Mouse (Mus musculus): ENCODE measurements around the gene Abat. TPM values are rescaled to one million over a fixed set of nuclear protein-coding genes. Genes with fewer than 3 reads are reported as not detected.

Gene Abat
- total RNA-seq, 1 experiment from 2014 or later: 0.41 TPM

DNA sequence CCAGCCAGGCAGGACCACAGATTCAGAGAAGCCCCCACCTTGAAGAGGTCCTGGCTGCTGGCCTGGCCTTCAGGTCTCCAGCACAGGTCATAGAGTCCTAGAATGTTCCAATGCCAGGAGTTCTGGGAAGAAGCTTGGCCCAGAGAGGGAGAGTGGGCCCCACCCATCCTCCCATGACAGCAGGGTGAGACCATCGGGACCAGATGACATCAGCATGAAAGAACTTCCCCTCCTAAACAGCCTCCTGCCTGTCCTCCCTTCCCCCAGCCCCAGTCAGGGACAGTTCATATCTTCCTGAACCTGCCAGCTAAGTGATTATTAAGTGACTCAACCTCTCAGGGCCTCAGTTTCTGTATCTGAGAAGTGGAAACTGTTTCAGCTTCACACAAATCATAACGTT is 153.2 kb downstream of the Abat start:
- ATAC-seq (replicated peaks; ENCODE audit: low read depth, poor library complexity, severe bottlenecking): no peak

DNA sequence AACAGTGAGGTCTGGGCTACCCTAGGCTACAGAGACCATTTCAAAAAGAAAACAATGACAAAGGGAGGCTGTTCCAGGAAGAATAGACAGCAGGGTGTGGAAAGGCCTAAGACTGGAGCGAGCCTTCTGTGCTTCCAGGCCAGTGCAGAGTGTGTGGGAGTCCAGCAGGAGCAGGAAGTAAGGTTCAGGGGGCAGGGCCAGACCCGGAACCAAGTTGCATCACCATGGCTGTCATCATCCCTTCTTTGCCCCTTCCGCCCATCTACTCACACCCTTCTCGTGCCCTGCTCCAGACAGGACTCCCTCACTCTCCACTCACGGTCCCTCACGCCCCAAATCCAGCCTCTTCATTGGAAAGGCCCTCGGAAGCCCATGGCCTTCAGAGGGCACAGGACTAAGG is 154.0 kb downstream of the Abat start:
- ATAC-seq (replicated peaks; ENCODE audit: low read depth, poor library complexity, severe bottlenecking): 0 out of 2 replicates have a peak, but pooled peaks have one; percentile 4

DNA sequence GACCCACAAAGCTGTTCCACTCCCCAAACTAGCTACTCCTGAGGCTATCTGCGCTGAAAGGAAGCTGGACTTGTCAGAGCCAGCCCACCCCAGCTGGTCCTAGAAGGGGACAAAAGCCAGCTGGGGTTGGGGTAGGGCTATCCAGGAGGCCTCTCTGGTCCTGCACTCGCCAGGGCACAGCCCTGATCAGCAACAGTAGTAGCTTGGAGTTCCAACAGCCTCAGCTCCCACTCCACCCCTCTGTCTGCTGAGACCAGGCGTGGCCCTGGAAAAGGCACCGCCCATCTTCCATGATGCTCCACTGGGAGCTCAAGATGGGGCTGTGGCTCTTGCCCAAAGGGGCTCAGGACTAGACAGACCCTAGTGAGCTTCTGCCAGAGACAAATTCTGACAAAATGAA is 154.6 kb downstream of the Abat start:
- ATAC-seq (replicated peaks; ENCODE audit: low read depth, poor library complexity, severe bottlenecking): no peak

DNA sequence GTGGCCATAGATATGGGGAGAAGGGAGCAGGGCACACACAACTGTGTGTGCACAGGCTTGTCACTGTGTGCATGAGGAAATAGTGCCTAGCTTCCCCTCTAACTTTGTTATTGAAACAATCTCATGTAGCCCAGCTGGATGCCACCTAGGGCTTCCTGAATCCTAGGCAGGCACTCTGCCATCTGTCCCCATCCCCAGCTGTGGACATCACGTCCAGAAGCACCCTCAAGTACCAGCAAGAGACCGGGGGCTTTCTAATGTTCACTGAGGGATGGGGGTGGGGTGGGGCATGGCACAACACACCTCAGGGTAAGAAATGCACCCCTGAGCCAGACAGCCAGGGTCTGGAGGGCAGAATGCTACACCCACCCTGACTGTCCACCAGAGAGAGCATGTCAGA is 155.2 kb downstream of the Abat start:
- ATAC-seq (replicated peaks; ENCODE audit: low read depth, poor library complexity, severe bottlenecking): no peak

DNA sequence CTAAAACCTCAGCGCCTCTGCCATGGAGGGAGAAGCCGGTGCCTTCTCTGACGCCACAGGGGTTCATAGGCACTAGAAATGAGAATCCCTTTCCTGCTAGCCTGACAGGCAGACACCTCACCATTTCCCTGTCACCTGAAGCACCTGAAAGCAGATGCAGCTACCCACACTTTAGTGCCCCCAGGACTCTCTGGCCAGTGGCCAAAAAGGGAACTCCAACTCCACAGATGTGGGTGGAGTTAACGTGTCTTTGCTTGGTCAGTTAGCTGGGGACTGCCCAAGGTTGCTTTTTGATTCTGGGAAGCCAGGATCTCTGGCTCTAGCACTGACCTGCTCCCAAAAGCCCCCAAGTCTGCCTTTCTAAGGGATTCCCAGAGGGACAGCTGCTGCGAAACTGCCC is 156.2 kb downstream of the Abat start:
- ATAC-seq (replicated peaks; ENCODE audit: low read depth, poor library complexity, severe bottlenecking): no peak

DNA sequence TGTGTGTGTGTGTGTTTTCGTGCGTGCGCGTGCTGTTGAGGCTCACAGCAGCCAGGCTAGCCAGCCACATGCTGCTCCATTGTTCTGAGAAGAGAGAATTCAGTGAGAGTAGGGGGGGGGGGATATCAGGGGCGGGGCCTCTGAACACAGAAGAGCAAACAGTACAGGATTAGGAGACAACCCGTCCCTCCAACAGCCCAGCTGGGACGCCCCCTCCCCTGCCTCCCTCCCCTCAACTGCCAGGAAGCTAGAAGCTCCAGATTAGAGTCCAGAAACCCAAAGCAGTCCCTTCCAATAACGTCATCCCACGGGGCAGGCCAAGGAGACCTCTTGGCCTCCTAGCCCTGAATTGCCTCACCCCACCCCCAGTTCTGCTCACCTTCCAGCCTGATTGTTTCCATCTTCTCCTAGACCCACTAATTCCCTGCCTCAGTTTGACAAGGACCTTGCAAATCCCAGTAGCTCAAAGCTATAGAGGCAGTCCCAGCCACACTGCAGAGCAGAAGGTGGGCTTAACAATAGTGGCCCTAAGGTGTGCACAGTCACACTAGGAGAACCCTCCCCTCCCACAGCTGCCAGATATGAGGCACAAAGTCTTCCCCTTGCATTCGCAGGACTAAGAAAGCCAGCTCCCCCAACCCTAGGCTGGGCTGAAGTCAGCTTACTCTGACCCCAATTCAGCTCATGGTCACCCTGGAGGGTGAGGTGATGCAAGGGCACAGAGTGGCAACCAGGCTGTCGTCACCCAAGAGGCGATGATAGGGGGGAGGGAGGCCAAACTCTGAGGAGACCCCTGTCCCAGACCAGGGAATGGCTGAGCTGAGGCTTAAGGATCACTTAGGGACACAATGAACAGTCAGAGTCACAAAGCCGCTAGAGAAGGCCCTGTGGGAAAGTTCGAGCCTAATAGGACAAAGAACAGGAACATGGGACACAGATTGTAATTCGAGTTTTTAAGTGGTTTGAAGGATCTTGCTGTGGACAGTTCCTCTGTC is 157.1 kb downstream of the Abat start:
- no peak for ATAC-seq (replicated peaks; ENCODE audit: low read depth, poor library complexity, severe bottlenecking)

Other genes starting within 250 kb of the Abat start
- not detected in 2 replicates for gene Tmem114, start 88.3 kb upstream of the Abat start, total RNA-seq (2017)
- gene Mettl22, start 42.6 kb upstream of the Abat start, total RNA-seq (2017): 16.2 and 19.4 TPM in 2 replicates
- 42.3 and 48.4 TPM in 2 replicates for gene Pmm2, start 124.2 kb downstream of the Abat start, total RNA-seq (2017)
- 19.9 and 20.4 TPM in 2 replicates for gene Tmem186, start 124.3 kb downstream of the Abat start, total RNA-seq (2017)
- 9.1 and 9.8 TPM in 2 replicates for gene Carhsp1, start 158.7 kb downstream of the Abat start, total RNA-seq (2017)
- gene Gm5767, start 167.3 kb downstream of the Abat start, total RNA-seq (2017): not detected in 2 replicates

Measured in common myeloid progenitor, adult 5-6 weeks (primary cell).